Mouse (Mus musculus): ENCODE measurements around the gene Pik3c2g. TPM values are rescaled to one million over a fixed set of nuclear protein-coding genes. Genes with fewer than 3 reads are reported as not detected.

The Pik3c2g gene
- polyA plus RNA-seq, 1 experiment, result not detected

DNA sequence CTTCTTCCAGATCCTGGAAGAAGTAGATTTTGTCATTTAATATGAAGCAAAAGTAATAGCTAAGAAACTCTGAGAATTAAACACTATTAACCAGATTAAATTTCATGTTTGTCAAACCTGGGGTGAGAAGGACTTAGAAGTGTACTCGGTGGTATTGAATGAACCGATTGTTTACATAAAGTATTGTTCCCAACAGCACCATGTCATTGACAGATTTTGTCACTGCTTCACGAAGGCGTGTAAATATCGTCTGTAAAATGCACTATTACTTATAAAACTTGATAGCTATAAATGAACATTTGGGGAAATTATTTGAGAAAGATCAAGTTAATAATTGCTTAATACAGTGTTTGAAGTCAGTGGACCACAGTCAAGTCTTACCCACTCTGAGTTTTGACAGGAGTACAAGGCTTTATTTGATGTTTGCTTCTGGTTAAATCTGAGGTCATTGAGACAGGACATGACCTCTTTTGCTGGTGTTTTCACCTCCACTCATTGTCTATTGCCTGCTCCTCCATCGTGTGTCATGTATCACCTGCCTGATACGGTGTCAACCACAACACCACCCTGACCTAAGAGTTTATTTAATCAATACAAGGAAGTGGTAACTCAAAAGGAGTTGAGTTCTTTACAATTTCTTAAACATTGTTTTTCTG is 260.0 kb downstream of the Pik3c2g start:
- Histone ChIP-seq H3K27me3 (ENCODE audit: control insufficient read depth, insufficient read depth, insufficient read length) (no peaks in the 10 kb centered on the region), H3K36me3 (ENCODE audit: control insufficient read depth, insufficient read depth) (no peaks in the 10 kb centered on the region), H3K4me3 (no peak overlapping the region), H3K79me2 (ENCODE audit: control insufficient read depth, insufficient read depth) (no peaks in the 10 kb centered on the region), H3ac (ENCODE audit: control insufficient read depth, insufficient read length) (no peak overlapping the region), H3K4me2 (ENCODE audit: low read depth) (no peak overlapping the region)
- TF ChIP-seq TCF3 (IDR thresholded peaks at IDR 0.05; ENCODE audit: insufficient read length, low read depth) (no peak), SRF (IDR thresholded peaks at IDR 0.05; ENCODE audit: control insufficient read depth, insufficient read length, low read depth) (no peak), USF1 (IDR thresholded peaks at IDR 0.05; ENCODE audit: low read depth) (no peak), MYOG (IDR thresholded peaks at IDR 0.05; ENCODE audit: control insufficient read depth in 1 of 3, insufficient read depth in 1 of 3, insufficient read length in 2 of 3, low read depth in 2 of 3) (no peak)

DNA sequence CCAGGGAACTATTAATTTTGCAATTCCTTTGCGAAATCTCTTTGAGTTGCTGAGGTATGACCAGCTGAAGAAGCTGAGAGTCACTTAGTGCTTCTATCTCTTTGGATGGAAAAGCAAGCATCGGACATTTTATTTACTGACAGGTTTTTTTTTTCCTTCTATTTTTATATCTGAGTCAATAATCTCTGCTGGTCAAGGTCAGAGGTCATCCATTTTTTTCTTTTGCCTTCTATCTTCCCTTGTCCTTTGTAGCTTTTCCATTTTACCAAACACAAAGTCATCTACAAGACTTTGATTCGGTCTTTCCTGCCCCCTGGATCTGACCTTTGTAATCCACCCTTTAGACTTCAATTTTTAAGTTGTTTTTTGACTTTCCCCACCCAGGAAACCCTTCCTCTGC is 262.9 kb downstream of the Pik3c2g start:
- H3K36me3 ChIP-seq (ENCODE audit: control insufficient read depth, insufficient read depth), result no peaks in the 10 kb centered on the region
- no peak for TF ChIP-seq E2F4 (IDR thresholded peaks at IDR 0.05; ENCODE audit: insufficient read depth)
- no peak for TF ChIP-seq MYOD1 (IDR thresholded peaks at IDR 0.05; ENCODE audit: control insufficient read depth in 1 of 3, insufficient read length in 2 of 3, low read depth in 2 of 3)
- TF ChIP-seq REST (IDR thresholded peaks at IDR 0.05; ENCODE audit: insufficient read depth, insufficient read length), result no peak
- no peak for TF ChIP-seq CEBPB (IDR thresholded peaks at IDR 0.05; ENCODE audit: insufficient read depth, poor library complexity, severe bottlenecking)
- TF ChIP-seq POLR2AphosphoS2 (IDR thresholded peaks at IDR 0.05; ENCODE audit: insufficient read length, low read depth), result no peak
- no peak for TF ChIP-seq TCF3 (IDR thresholded peaks at IDR 0.05; ENCODE audit: insufficient read length, low read depth)
- no peak for TF ChIP-seq MYOG (IDR thresholded peaks at IDR 0.05; ENCODE audit: control insufficient read depth in 1 of 3, insufficient read depth in 1 of 3, insufficient read length in 2 of 3, low read depth in 2 of 3)
- TF ChIP-seq USF1 (IDR thresholded peaks at IDR 0.05; ENCODE audit: low read depth), result no peak
- TF ChIP-seq POLR2A (IDR thresholded peaks at IDR 0.05; ENCODE audit: insufficient read length, low read depth), result no peak
- no peak for TF ChIP-seq TCF12 (IDR thresholded peaks at IDR 0.05; ENCODE audit: insufficient read depth, poor library complexity, severe bottlenecking)
- no peak for TF ChIP-seq SRF (IDR thresholded peaks at IDR 0.05; ENCODE audit: control insufficient read depth, insufficient read length, low read depth)
- TF ChIP-seq MAX (IDR thresholded peaks at IDR 0.05; ENCODE audit: low read depth), result no peak

DNA sequence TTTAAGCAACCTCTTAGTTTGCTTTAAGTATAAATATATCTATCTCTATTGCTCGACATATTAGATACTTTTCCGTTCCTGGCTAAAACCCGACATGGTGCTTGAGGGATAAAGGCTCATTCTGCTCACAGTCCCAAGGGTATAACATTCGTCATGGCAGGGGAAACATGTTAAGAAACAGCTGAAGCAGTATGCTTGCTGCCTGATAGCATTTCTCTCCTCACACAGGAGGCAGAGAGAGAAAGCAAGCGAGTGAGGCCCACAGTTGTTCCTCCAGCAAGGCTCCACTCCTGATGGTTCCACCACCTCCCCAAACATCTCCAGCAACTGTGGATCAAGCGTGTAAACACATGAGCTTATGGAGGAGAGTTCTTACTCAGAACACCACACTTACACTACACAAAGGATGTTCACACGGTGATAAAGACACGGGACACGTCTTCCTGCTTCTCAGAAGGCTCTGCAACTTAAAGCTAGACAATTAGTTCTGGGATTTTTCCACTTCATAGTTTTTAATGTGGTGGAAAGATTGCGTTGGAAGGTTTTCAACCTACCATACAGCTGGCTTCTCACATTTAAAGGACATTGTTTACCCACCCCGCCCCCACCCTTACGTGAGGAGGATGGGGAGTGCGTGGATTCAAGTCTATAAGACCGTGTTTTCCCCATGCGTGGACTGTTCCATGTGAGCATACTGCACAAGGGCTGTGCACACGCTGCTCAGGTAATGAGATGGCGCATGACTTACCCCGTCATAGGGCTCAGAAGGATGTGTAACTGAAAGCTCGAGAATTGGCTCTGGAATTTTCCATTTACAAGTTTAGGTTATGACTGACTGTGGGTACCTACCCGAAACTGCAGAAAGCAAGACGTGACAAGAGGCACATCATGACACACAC is 264.9 kb downstream of the Pik3c2g start:
- no peak overlapping the region for H3K4me3 ChIP-seq
- H3K27me3 ChIP-seq (ENCODE audit: control insufficient read depth, insufficient read depth, insufficient read length), result no peaks in the 10 kb centered on the region
- TF ChIP-seq POLR2AphosphoS2 (IDR thresholded peaks at IDR 0.05; ENCODE audit: insufficient read length, low read depth) (no peak), TCF3 (IDR thresholded peaks at IDR 0.05; ENCODE audit: insufficient read length, low read depth) (no peak), MYOD1 (IDR thresholded peaks at IDR 0.05; ENCODE audit: control insufficient read depth in 1 of 3, insufficient read length in 2 of 3, low read depth in 2 of 3) (no peak), MYOG (IDR thresholded peaks at IDR 0.05; ENCODE audit: control insufficient read depth in 1 of 3, insufficient read depth in 1 of 3, insufficient read length in 2 of 3, low read depth in 2 of 3) (no peak), CEBPB (IDR thresholded peaks at IDR 0.05; ENCODE audit: insufficient read depth, poor library complexity, severe bottlenecking) (no peak), TCF12 (IDR thresholded peaks at IDR 0.05; ENCODE audit: insufficient read depth, poor library complexity, severe bottlenecking) (no peak), SRF (IDR thresholded peaks at IDR 0.05; ENCODE audit: control insufficient read depth, insufficient read length, low read depth) (no peak), E2F4 (IDR thresholded peaks at IDR 0.05; ENCODE audit: insufficient read depth) (no peak), REST (IDR thresholded peaks at IDR 0.05; ENCODE audit: insufficient read depth, insufficient read length) (no peak), USF1 (IDR thresholded peaks at IDR 0.05; ENCODE audit: low read depth) (no peak), POLR2A (IDR thresholded peaks at IDR 0.05; ENCODE audit: insufficient read length, low read depth) (no peak), MAX (IDR thresholded peaks at IDR 0.05; ENCODE audit: low read depth) (no peak)
- H3K4me2 ChIP-seq (ENCODE audit: low read depth), result no peak overlapping the region
- H3K36me3 ChIP-seq (ENCODE audit: control insufficient read depth, insufficient read depth), result no peaks in the 10 kb centered on the region
- no peaks in the 10 kb centered on the region for H3K79me2 ChIP-seq (ENCODE audit: control insufficient read depth, insufficient read depth)
- no peak overlapping the region for H3ac ChIP-seq (ENCODE audit: control insufficient read depth, insufficient read length)

More for the DNA sequence above, 262.9 kb downstream of the Pik3c2g start:
- Histone ChIP-seq H3K27me3 (ENCODE audit: control insufficient read depth, insufficient read depth, insufficient read length) (no peaks in the 10 kb centered on the region), H3ac (ENCODE audit: control insufficient read depth, insufficient read length) (no peak overlapping the region), H3K79me2 (ENCODE audit: control insufficient read depth, insufficient read depth) (no peaks in the 10 kb centered on the region), H3K4me3 (no peak overlapping the region), H3K4me2 (ENCODE audit: low read depth) (no peak overlapping the region)

DNA sequence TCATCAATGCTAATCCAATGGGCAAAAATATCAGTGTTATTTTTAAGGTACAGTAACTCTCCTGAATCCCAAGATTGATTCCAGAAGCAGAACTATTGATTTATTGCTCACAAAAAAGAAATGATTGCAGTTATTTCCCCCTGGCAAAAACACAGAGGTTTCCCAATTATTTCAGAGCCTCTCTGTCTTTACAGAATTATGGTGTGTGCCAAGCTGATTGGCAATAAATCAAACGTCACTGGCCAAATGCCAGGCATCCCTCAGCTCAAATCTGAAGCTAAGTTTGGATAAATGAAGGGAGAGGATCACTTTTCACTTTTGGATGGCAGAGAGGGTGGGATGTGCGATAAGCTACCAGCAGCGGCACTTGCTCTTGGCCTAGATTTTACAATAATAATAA is 265.8 kb downstream of the Pik3c2g start:
- H3K79me2 ChIP-seq (ENCODE audit: control insufficient read depth, insufficient read depth), result no peaks in the 10 kb centered on the region
- H3K36me3 ChIP-seq (ENCODE audit: control insufficient read depth, insufficient read depth), result no peaks in the 10 kb centered on the region
- H3ac ChIP-seq (ENCODE audit: control insufficient read depth, insufficient read length), result no peak overlapping the region
- no peaks in the 10 kb centered on the region for H3K27me3 ChIP-seq (ENCODE audit: control insufficient read depth, insufficient read depth, insufficient read length)
- no peak overlapping the region for H3K4me3 ChIP-seq
- TF ChIP-seq MAX (IDR thresholded peaks at IDR 0.05; ENCODE audit: low read depth) (no peak), POLR2AphosphoS2 (IDR thresholded peaks at IDR 0.05; ENCODE audit: insufficient read length, low read depth) (no peak), REST (IDR thresholded peaks at IDR 0.05; ENCODE audit: insufficient read depth, insufficient read length) (no peak)
- H3K4me2 ChIP-seq (ENCODE audit: low read depth), result no peak overlapping the region

DNA sequence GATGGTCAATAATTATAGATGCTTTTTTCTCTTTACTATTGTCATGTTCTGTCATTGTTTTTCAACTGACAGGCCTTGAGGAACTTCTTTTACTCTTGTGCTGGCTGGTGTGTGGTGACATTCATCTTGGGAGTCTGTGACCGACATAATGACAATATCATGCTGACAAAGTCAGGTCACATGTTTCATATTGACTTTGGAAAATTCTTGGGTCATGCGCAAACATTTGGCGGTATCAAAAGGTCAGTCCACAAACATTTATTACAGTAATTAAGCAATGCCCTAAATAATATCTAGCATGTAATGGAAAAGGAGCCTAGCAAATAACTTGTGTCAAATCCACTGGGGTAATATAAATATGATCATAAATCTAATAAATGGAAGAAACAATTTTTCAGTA is 273.1 kb downstream of the Pik3c2g start:
- no peak overlapping the region for H3ac ChIP-seq (ENCODE audit: control insufficient read depth, insufficient read length)
- H3K36me3 ChIP-seq (ENCODE audit: control insufficient read depth, insufficient read depth), result no peaks in the 10 kb centered on the region
- TF ChIP-seq SRF (IDR thresholded peaks at IDR 0.05; ENCODE audit: control insufficient read depth, insufficient read length, low read depth), result no peak
- no peak for TF ChIP-seq TCF12 (IDR thresholded peaks at IDR 0.05; ENCODE audit: insufficient read depth, poor library complexity, severe bottlenecking)
- no peak for TF ChIP-seq CEBPB (IDR thresholded peaks at IDR 0.05; ENCODE audit: insufficient read depth, poor library complexity, severe bottlenecking)
- TF ChIP-seq TCF3 (IDR thresholded peaks at IDR 0.05; ENCODE audit: insufficient read length, low read depth), result no peak
- no peak for TF ChIP-seq MAX (IDR thresholded peaks at IDR 0.05; ENCODE audit: low read depth)
- TF ChIP-seq POLR2AphosphoS2 (IDR thresholded peaks at IDR 0.05; ENCODE audit: insufficient read length, low read depth), result no peak
- TF ChIP-seq USF1 (IDR thresholded peaks at IDR 0.05; ENCODE audit: low read depth), result no peak
- no peak for TF ChIP-seq E2F4 (IDR thresholded peaks at IDR 0.05; ENCODE audit: insufficient read depth)
- TF ChIP-seq POLR2A (IDR thresholded peaks at IDR 0.05; ENCODE audit: insufficient read length, low read depth), result no peak
- no peak for TF ChIP-seq MYOG (IDR thresholded peaks at IDR 0.05; ENCODE audit: control insufficient read depth in 1 of 3, insufficient read depth in 1 of 3, insufficient read length in 2 of 3, low read depth in 2 of 3)
- TF ChIP-seq MYOD1 (IDR thresholded peaks at IDR 0.05; ENCODE audit: control insufficient read depth in 1 of 3, insufficient read length in 2 of 3, low read depth in 2 of 3), result no peak
- no peak for TF ChIP-seq REST (IDR thresholded peaks at IDR 0.05; ENCODE audit: insufficient read depth, insufficient read length)
- H3K27me3 ChIP-seq (ENCODE audit: control insufficient read depth, insufficient read depth, insufficient read length), result no peaks in the 10 kb centered on the region
- H3K79me2 ChIP-seq (ENCODE audit: control insufficient read depth, insufficient read depth), result no peaks in the 10 kb centered on the region
- H3K4me3 ChIP-seq, result no peak overlapping the region
- H3K4me2 ChIP-seq (ENCODE audit: low read depth), result no peak overlapping the region
